Mouse (Mus musculus) thymus, adult 2 months (tissue): ENCODE data around the gene Ice2. TPM values are rescaled to one million over a fixed set of nuclear protein-coding genes. Genes with fewer than 3 reads are reported as not detected.

Experiments used
- DNase-seq: peaks from one replicate; pipeline ENCODE4 v3.0.0; 2021
- H3K27ac ChIP-seq: fragments of 200-500 bp; 2 replicates; pipeline ENCODE4 v1.5.1; 2012; ENCODE audit warnings: low read length, control low read depth; ENCODE audit not compliant: control insufficient read depth, insufficient read depth
- H3K27me3 ChIP-seq: fragments of 200-500 bp; 2 replicates; pipeline ENCODE4 v1.6.1; 2012; ENCODE audit warnings: mild to moderate bottlenecking, low read length, moderate library complexity, mixed read lengths; ENCODE audit not compliant: control insufficient read depth, insufficient read depth
- H3K36me3 ChIP-seq: fragments of 200-500 bp; 2 replicates; pipeline ENCODE4 v1.6.1; 2012; ENCODE audit warnings: mild to moderate bottlenecking, low read length, moderate library complexity; ENCODE audit not compliant: control insufficient read depth, insufficient read depth
- H3K4me1 ChIP-seq: fragments of 200-500 bp; replicated peaks from 2 replicates; pipeline ENCODE4 v1.6.1; 2012; ENCODE audit warnings: low read length; ENCODE audit not compliant: control insufficient read depth, insufficient read depth
- H3K4me3 ChIP-seq: fragments of 200-500 bp; 2 replicates; pipeline ENCODE4 v1.5.1; 2012; ENCODE audit warnings: mild to moderate bottlenecking, low read length, control low read depth, moderate library complexity; ENCODE audit not compliant: control insufficient read depth, insufficient read depth
- CTCF ChIP-seq: fragments of 200-500 bp; IDR thresholded peaks from 2 replicates; pipeline ENCODE4 v1.5.1; 2012; ENCODE audit warnings: mild to moderate bottlenecking, control low read depth, low read length, moderate library complexity, borderline replicate concordance; ENCODE audit not compliant: control insufficient read depth, poor library complexity, insufficient read depth; ENCODE audit errors: extremely low read depth
- POLR2A ChIP-seq: fragments of 200-500 bp; IDR thresholded peaks from 2 replicates; pipeline ENCODE4 v1.6.1; 2012; ENCODE audit warnings: mild to moderate bottlenecking, low read length, control low read depth, moderate library complexity; ENCODE audit not compliant: control insufficient read depth, poor library complexity, insufficient read depth; ENCODE audit errors: extremely low read depth
- WGBS: fragments of 180-500 bp; shearing (Covaris S2); methylation state at CpG from one replicate; pipeline ENCODE4 v1.1.7; 2018; 5-methylcytosine and 5-hydroxymethylcytosine counted together
- polyA plus RNA-seq: library from polyadenylated mRNA; depleted of rRNA; stranded (reverse); fragments of >200 nt; gene quantifications from 2 replicates; pipeline ENCODE4 v1.2.3, GENCODE M21; 2012

Gene Ice2
- polyA plus RNA-seq, 1 experiment = 5.6 TPM

- DNase-seq = no peak
- H3K36me3 ChIP-seq = peaks cover 12% of the 10 kb centered on the region; the same call in 1 of the 2 replicates
- H3K27me3 ChIP-seq = no peaks in the 10 kb centered on the region
- H3K27ac ChIP-seq = no peak overlapping the region
- H3K4me3 ChIP-seq = no peak overlapping the region
- TF ChIP-seq POLR2A = no peak
- no peak for TF ChIP-seq CTCF
- 92% methylated on average over 6 of the region's 6 CpGs for WGBS
- H3K4me1 ChIP-seq = no peaks in the 10 kb centered on the region
These were observed 34.3 kb downstream of the Ice2 start for GRCm38 (mm10) chr9:69431863-69432555.

- Histone ChIP-seq H3K4me1 (peaks cover 6% of the 10 kb centered on the region), H3K27ac (no peak overlapping the region), H3K36me3 (no peaks in the 10 kb centered on the region), H3K27me3 (no peaks in the 10 kb centered on the region), H3K4me3 (no peak overlapping the region)
- 96% methylated on average over 10 of the region's 10 CpGs for WGBS
- DNase-seq = no peak
- TF ChIP-seq CTCF (no peak), POLR2A (no peak)
These were observed 37.5 kb downstream of the Ice2 start for GRCm38 (mm10) chr9:69435194-69435593.

GRCm38 (mm10) chr9:69435662-69436061 lies 38.0 kb downstream of the Ice2 start:
- Histone ChIP-seq H3K4me3 (no peak overlapping the region), H3K27ac (no peak overlapping the region)
- TF ChIP-seq POLR2A (no peak), CTCF (no peak)

GRCm38 (mm10) chr9:69439805-69440357 lies 42.2 kb downstream of the Ice2 start:
- TF ChIP-seq POLR2A (no peak), CTCF (no peak)
- H3K4me1 ChIP-seq = peaks cover 28% of the 10 kb centered on the region
- H3K27me3 ChIP-seq = no peaks in the 10 kb centered on the region
- no peak overlapping the region for H3K27ac ChIP-seq
- DNase-seq = no peak
- no peaks in the 10 kb centered on the region for H3K36me3 ChIP-seq
- 42% methylated on average over 7 of the region's 7 CpGs for whole genome bisulfite sequencing
- H3K4me3 ChIP-seq = no peak overlapping the region

More at GRCm38 (mm10) chr9:69435662-69436061, 38.0 kb downstream of the Ice2 start:
- H3K27me3 ChIP-seq = no peaks in the 10 kb centered on the region
- H3K4me1 ChIP-seq = peaks cover 10% of the 10 kb centered on the region
- H3K36me3 ChIP-seq = no peaks in the 10 kb centered on the region
- no peak for DNase-seq

GRCm38 (mm10) chr9:69442471-69443038 lies 44.8 kb downstream of the Ice2 start:
- DNase-seq = no peak
- TF ChIP-seq CTCF = no peak
- Histone ChIP-seq H3K36me3 (no peaks in the 10 kb centered on the region), H3K27me3 (no peaks in the 10 kb centered on the region), H3K27ac (no peak overlapping the region), H3K4me3 (no peak overlapping the region), H3K4me1 (peaks cover 28% of the 10 kb centered on the region)
- WGBS = 40% methylated on average over 6 of the region's 6 CpGs

GRCm38 (mm10) chr9:69443203-69443602 lies 45.5 kb downstream of the Ice2 start:
- 64% methylated on average over 3 of the region's 3 CpGs for WGBS
- TF ChIP-seq POLR2A (no peak), CTCF (no peak)
- no peak overlapping the region for H3K4me3 ChIP-seq
- no peaks in the 10 kb centered on the region for H3K27me3 ChIP-seq
- H3K27ac ChIP-seq = no peak overlapping the region; the same call in 1 of the 2 replicates
- no peak for DNase-seq
- peaks cover 28% of the 10 kb centered on the region for H3K4me1 ChIP-seq
- H3K36me3 ChIP-seq = no peaks in the 10 kb centered on the region
